Mouse (Mus musculus): ENCODE measurements at regions not wholly inside any gene's neighbourhood (a gene's known extent, or its start where the extent isn't known, plus 50 kb on each side); places are given as distances from the start of the nearest gene placed in this dataset.

GRCm38 (mm10) chr10:96458551-96458950, 158.3 kb upstream of the Btg1 start:
- TF ChIP-seq POLR2AphosphoS5 (IDR thresholded peaks at IDR 0.05; ENCODE audit: insufficient replicate concordance, low read depth, low read length) = no peak
- no peak for TF ChIP-seq CTCF (IDR thresholded peaks at IDR 0.05; ENCODE audit: low read depth, low read length)
- no peak for TF ChIP-seq GATA1 (IDR thresholded peaks at IDR 0.05; ENCODE audit: borderline replicate concordance, low read length)
